Mouse (Mus musculus): ENCODE results near the gene Gm26992.

GRCm38 (mm10) chrX:103521221-103521716, 99.5 kb downstream of the Gm26992 start:
- TF ChIP-seq CTCF (IDR thresholded peaks at IDR 0.05; ENCODE audit: borderline replicate concordance, insufficient read depth, low read length), result no peak
- no peak for TF ChIP-seq POLR2A (IDR thresholded peaks at IDR 0.05; ENCODE audit: low read depth, low read length)

All from embryonic fibroblast, embryonic 13.5 days (primary cell).